Mouse (Mus musculus) heart, embryonic 12.5 days (tissue): Measurements from ENCODE around the gene Ezr. TPM values are rescaled to one million over a fixed set of nuclear protein-coding genes. Genes with fewer than 3 reads are reported as not detected.

Experiments
- ATAC-seq: fragments of 200-750 bp; cut with Nextera tagmentation; 2 replicates; pipeline ENCODE4 v1.8.0; 2017; ENCODE audit warnings: moderate TSS enrichment, moderate library complexity; ENCODE audit not compliant: insufficient number of reproducible peaks, low FRiP score
- H3K27ac ChIP-seq: fragments of 300-500 bp; sonication (generic); 2 replicates; pipeline ENCODE4 v1.5.1; 2016; ENCODE audit warnings: mild to moderate bottlenecking, moderate library complexity; ENCODE audit not compliant: poor library complexity, severe bottlenecking
- H3K27me3 ChIP-seq: fragments of 300-500 bp; sonication (generic); replicated peaks from 2 replicates; pipeline ENCODE4 v1.6.1; 2016; ENCODE audit warnings: mild to moderate bottlenecking, moderate library complexity
- H3K36me3 ChIP-seq: fragments of 300-500 bp; sonication (generic); 2 replicates; pipeline ENCODE4 v1.6.1; 2016; ENCODE audit warnings: mild to moderate bottlenecking, moderate library complexity
- H3K4me1 ChIP-seq: fragments of 300-500 bp; sonication (generic); replicated peaks from 2 replicates; pipeline ENCODE4 v1.6.1; 2016; ENCODE audit warnings: mild to moderate bottlenecking
- H3K4me2 ChIP-seq: fragments of 300-500 bp; sonication (generic); 2 replicates; pipeline ENCODE4 v1.6.1; 2016; ENCODE audit warnings: mild to moderate bottlenecking, moderate library complexity
- H3K4me3 ChIP-seq: fragments of 300-500 bp; sonication (generic); 2 replicates; pipeline ENCODE4 v1.5.1; 2016; ENCODE audit warnings: mild to moderate bottlenecking
- H3K9ac ChIP-seq: fragments of 300-500 bp; sonication (generic); 2 replicates; pipeline ENCODE4 v1.6.1; 2016; ENCODE audit warnings: mild to moderate bottlenecking, moderate library complexity
- H3K9me3 ChIP-seq: fragments of 300-500 bp; sonication (generic); replicated peaks from 2 replicates; pipeline ENCODE4 v1.6.1; 2016; ENCODE audit warnings: mild to moderate bottlenecking, moderate library complexity
- WGBS: fragments of 180-500 bp; shearing (Covaris S2); methylation state at CpG from one replicate; pipeline ENCODE4 v1.1.7; 2016; 5-methylcytosine and 5-hydroxymethylcytosine counted together
- polyA plus RNA-seq: library from polyadenylated mRNA; unstranded; fragments of >200 nt; fragmentation: Nextera tagmentation; extraction: Ambion mirVana; gene quantifications from 2 replicates; pipeline ENCODE4 v1.2.1, GENCODE M21; 2016

Ezr gene
- polyA plus RNA-seq, 1 experiment from 2014 or later = 119 TPM

- Histone ChIP-seq H3K9ac (no peak overlapping the region), H3K4me2 (0 out of 2 replicates have a peak overlapping the region, but pooled peaks have one; percentile 6), H3K4me3 (no peak overlapping the region), H3K27ac (peak overlapping the region; percentile 14; the same call in 1 of the 2 replicates), H3K4me1 (peaks cover 56% of the 10 kb centered on the region), H3K36me3 (no peaks in the 10 kb centered on the region; the same call in 1 of the 2 replicates), H3K27me3 (no peaks in the 10 kb centered on the region), H3K9me3 (no peaks in the 10 kb centered on the region)
- 51% methylated on average over 12 of the region's 12 CpGs for WGBS
- no peak for ATAC-seq
Observed at GRCm38 (mm10) chr17:6777629-6778331, 4.8 kb downstream of the Ezr start.

- Histone ChIP-seq H3K27ac (no peak overlapping the region), H3K9ac (no peak overlapping the region), H3K4me1 (peaks cover 62% of the 10 kb centered on the region), H3K4me3 (no peak overlapping the region), H3K9me3 (no peaks in the 10 kb centered on the region), H3K4me2 (no peak overlapping the region), H3K27me3 (no peaks in the 10 kb centered on the region), H3K36me3 (no peaks in the 10 kb centered on the region; the same call in 1 of the 2 replicates)
- 66% methylated on average over 6 of the region's 6 CpGs for WGBS
- ATAC-seq = no peak
Observed at GRCm38 (mm10) chr17:6777061-6777460, 5.5 kb downstream of the Ezr start.

- no peak for ATAC-seq
- Histone ChIP-seq H3K36me3 (no peaks in the 10 kb centered on the region; the same call in 1 of the 2 replicates), H3K9me3 (no peaks in the 10 kb centered on the region), H3K27me3 (no peaks in the 10 kb centered on the region), H3K4me3 (no peak overlapping the region), H3K27ac (no peak overlapping the region), H3K4me2 (no peak overlapping the region), H3K9ac (no peak overlapping the region), H3K4me1 (peaks cover 67% of the 10 kb centered on the region)
- WGBS = 58% methylated on average over 5 of the region's 5 CpGs
Observed at GRCm38 (mm10) chr17:6776576-6776975, 6.0 kb downstream of the Ezr start.

DNA sequence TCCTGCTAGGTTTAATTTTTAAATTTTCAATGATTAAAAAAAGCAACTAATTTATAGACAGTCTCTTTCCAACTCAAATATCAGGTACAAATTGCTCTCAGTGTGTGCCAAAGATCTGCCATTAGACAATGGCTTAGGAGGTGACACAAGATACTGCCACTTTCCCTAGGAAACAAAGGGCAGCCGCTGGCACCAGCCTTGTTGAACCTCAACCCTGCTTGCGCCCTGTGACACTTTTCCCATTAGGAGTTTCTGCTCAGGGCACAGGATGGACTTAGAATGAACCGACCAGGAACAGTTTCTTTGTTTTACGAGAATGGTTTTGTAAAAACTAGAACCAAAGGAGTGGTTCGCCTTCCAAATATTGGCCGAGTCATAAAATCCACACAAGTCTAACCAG is 6.5 kb downstream of the Ezr start:
- no peaks in the 10 kb centered on the region; the same call in 1 of the 2 replicates for H3K36me3 ChIP-seq
- ATAC-seq = no peak
- H3K4me1 ChIP-seq = peaks cover 71% of the 10 kb centered on the region
- no peaks in the 10 kb centered on the region for H3K27me3 ChIP-seq
- no peak overlapping the region for H3K9ac ChIP-seq
- no peaks in the 10 kb centered on the region for H3K9me3 ChIP-seq
- 77% methylated on average over 6 of the region's 6 CpGs for WGBS
- no peak overlapping the region for H3K4me3 ChIP-seq
- H3K27ac ChIP-seq = no peak overlapping the region
- H3K4me2 ChIP-seq = no peak overlapping the region

GRCm38 (mm10) chr17:6775671-6776070 is 6.9 kb downstream of the Ezr start:
- H3K27me3 ChIP-seq = no peaks in the 10 kb centered on the region
- H3K27ac ChIP-seq = no peak overlapping the region
- no peak overlapping the region for H3K4me2 ChIP-seq
- H3K4me1 ChIP-seq = peaks cover 67% of the 10 kb centered on the region
- H3K9me3 ChIP-seq = no peaks in the 10 kb centered on the region
- no peak overlapping the region for H3K4me3 ChIP-seq
- no peaks in the 10 kb centered on the region; the same call in 1 of the 2 replicates for H3K36me3 ChIP-seq
- H3K9ac ChIP-seq = no peak overlapping the region
- no peak for ATAC-seq
- WGBS = 82% methylated on average over 4 of the region's 4 CpGs

DNA sequence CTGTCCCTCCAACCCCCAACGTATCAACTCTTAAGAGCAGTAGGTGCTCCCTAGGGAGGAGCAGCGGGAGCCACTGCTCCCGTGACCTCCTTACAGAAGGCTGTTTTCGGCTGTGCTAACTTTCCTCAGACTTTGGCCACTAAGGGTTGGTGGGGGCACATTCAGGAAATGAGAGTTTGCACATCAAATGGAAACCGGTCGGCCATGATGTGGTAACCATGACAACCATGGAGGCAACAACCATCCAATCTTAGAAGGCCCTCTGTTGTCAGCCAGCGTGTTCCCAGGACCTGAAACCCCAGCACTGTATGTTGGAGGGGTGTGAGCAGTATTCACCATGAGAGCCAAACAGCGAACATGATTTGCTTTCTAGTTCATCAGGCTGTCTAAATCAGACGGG is 7.4 kb downstream of the Ezr start:
- ATAC-seq = no peak
- H3K27me3 ChIP-seq = no peaks in the 10 kb centered on the region
- no peaks in the 10 kb centered on the region; the same call in 1 of the 2 replicates for H3K36me3 ChIP-seq
- H3K4me1 ChIP-seq = peaks cover 65% of the 10 kb centered on the region
- no peak overlapping the region for H3K4me2 ChIP-seq
- H3K4me3 ChIP-seq = no peak overlapping the region
- H3K9me3 ChIP-seq = no peaks in the 10 kb centered on the region
- 88% methylated on average over 9 of the region's 9 CpGs for WGBS
- H3K27ac ChIP-seq = no peak overlapping the region
- H3K9ac ChIP-seq = no peak overlapping the region

- Histone ChIP-seq H3K9me3 (no peaks in the 10 kb centered on the region), H3K4me3 (no peak overlapping the region), H3K27ac (peak overlapping the region; percentile 32), H3K4me1 (peaks cover 70% of the 10 kb centered on the region), H3K36me3 (no peaks in the 10 kb centered on the region; the same call in 1 of the 2 replicates), H3K27me3 (no peaks in the 10 kb centered on the region), H3K9ac (peak overlapping the region; percentile 16; the same call in 1 of the 2 replicates), H3K4me2 (peak overlapping the region; percentile 23; the same call in 1 of the 2 replicates)
- WGBS = 81% methylated on average over 14 of the region's 14 CpGs
- no peak for ATAC-seq
Observed at GRCm38 (mm10) chr17:6773249-6773966, 9.2 kb downstream of the Ezr start.

GRCm38 (mm10) chr17:6772490-6772773 is 10.2 kb downstream of the Ezr start:
- Histone ChIP-seq H3K9ac (no peak overlapping the region), H3K4me1 (peaks cover 75% of the 10 kb centered on the region), H3K4me2 (no peak overlapping the region), H3K27ac (0 out of 2 replicates have a peak overlapping the region, but pooled peaks have one; percentile 37), H3K4me3 (no peak overlapping the region), H3K36me3 (no peaks in the 10 kb centered on the region; the same call in 1 of the 2 replicates), H3K27me3 (no peaks in the 10 kb centered on the region), H3K9me3 (no peaks in the 10 kb centered on the region)
- ATAC-seq = no peak
- 79% methylated on average over 5 of the region's 5 CpGs for WGBS

GRCm38 (mm10) chr17:6771661-6772489 is 10.7 kb downstream of the Ezr start:
- WGBS = 79% methylated on average over 16 of the region's 16 CpGs
- Histone ChIP-seq H3K4me3 (no peak overlapping the region), H3K27me3 (no peaks in the 10 kb centered on the region), H3K27ac (0 out of 2 replicates have a peak overlapping the region, but pooled peaks have one; percentile 37), H3K36me3 (no peaks in the 10 kb centered on the region; the same call in 1 of the 2 replicates), H3K4me2 (no peak overlapping the region), H3K9me3 (no peaks in the 10 kb centered on the region), H3K4me1 (peaks cover 76% of the 10 kb centered on the region), H3K9ac (no peak overlapping the region)
- no peak for ATAC-seq

GRCm38 (mm10) chr17:6769602-6770001 is 13.0 kb downstream of the Ezr start:
- Histone ChIP-seq H3K27ac (peak overlapping the region; percentile 35), H3K4me2 (no peak overlapping the region), H3K9ac (peak overlapping the region; percentile 45), H3K9me3 (no peaks in the 10 kb centered on the region), H3K4me1 (peaks cover 87% of the 10 kb centered on the region), H3K36me3 (no peaks in the 10 kb centered on the region; the same call in 1 of the 2 replicates), H3K4me3 (no peak overlapping the region), H3K27me3 (no peaks in the 10 kb centered on the region)
- WGBS = 49% methylated on average over 4 of the region's 4 CpGs
- no peak for ATAC-seq
